Mouse (Mus musculus): ENCODE data around the gene Itgb2. TPM values are rescaled to one million over a fixed set of nuclear protein-coding genes. Genes with fewer than 3 reads are reported as not detected.

Gene Itgb2
- polyA plus RNA-seq, 1 experiment, result not detected

DNA sequence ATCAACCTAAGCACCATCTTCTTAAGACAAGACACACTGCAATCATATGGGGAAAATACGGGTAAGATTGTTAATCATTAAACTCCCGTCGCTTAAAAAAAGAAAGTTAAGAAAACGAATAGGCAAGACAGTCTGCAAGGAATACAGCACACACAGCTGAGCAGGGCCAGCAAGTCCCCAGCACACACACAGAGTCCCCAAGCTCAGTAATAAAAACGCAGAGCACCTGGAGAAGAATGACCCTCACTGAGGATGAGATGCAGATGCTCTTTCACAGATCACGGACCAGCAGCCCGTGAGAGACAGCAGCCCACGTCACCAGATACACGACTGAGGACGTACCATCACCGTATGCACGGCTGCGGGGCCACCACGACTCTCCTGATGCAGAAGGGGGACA, 29.4 kb upstream of the Itgb2 start:
- Histone ChIP-seq H3K4me3 (ENCODE audit: insufficient read depth, low read depth, low read length) (no peak overlapping the region), H3K27ac (ENCODE audit: insufficient read depth, low read depth, low read length) (no peak overlapping the region), H3K4me1 (ENCODE audit: control insufficient read depth, insufficient read depth, low read length) (peaks cover 58% of the 10 kb centered on the region)
- WGBS, result 78% methylated on average over 14 of the region's 14 CpGs
- TF ChIP-seq POLR2A (IDR thresholded peaks at IDR 0.05; ENCODE audit: insufficient read depth, low read depth, low read length), result no peak
- TF ChIP-seq CTCF (IDR thresholded peaks at IDR 0.05; ENCODE audit: insufficient read depth, low read depth, low read length), result no peak

DNA sequence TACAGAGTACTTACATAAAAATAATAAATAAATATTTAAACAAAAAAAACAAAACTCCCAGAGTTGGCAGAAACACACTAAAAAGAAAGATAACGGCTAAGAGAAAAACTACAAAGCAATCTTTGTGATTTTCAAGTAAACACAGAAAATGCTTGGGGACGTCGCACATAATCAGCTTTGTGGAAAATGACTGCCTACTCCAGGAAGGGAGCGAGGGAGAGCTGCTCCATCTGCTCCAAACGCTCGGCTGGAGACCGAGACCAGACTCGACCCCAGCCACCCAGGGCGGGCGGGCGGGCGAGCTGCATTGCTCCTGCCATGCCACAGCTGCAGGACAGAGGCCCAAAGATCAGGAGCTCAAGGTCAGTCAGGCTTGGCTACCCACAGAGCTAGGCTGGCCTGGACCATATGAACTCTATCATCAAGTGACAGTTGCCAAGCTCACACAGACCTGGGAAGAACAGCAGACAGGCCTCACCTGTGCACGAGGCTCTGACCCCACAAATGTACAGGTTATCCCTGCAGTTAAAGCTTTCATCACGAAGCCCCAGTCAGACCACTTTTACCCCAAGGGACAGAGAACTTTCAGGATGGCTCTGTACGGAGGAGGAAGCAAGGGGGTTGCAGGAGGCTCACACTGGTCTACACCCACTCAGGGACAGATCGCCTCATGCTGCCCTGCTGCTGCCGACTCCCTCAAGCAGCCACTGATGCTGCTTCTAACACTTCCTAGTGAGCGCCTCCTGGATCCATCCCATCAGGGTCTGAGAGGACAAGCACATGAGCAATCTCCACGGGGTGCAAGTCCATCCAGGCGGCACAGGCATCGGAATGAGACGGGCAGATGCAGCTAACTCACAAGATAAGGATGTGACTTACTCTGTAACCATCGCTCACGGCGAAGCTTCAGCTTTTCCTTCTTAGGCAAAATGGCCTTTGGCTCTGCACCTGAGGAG, 26.8 kb upstream of the Itgb2 start:
- Histone ChIP-seq H3K4me1 (ENCODE audit: control insufficient read depth, insufficient read depth, low read length) (peaks cover 44% of the 10 kb centered on the region), H3K4me3 (ENCODE audit: insufficient read depth, low read depth, low read length) (no peak overlapping the region), H3K27ac (ENCODE audit: insufficient read depth, low read depth, low read length) (no peak overlapping the region)
- WGBS, result 77% methylated on average over 25 of the region's 25 CpGs
- TF ChIP-seq POLR2A (IDR thresholded peaks at IDR 0.05; ENCODE audit: insufficient read depth, low read depth, low read length), result no peak
- no peak for TF ChIP-seq CTCF (IDR thresholded peaks at IDR 0.05; ENCODE audit: insufficient read depth, low read depth, low read length)

DNA sequence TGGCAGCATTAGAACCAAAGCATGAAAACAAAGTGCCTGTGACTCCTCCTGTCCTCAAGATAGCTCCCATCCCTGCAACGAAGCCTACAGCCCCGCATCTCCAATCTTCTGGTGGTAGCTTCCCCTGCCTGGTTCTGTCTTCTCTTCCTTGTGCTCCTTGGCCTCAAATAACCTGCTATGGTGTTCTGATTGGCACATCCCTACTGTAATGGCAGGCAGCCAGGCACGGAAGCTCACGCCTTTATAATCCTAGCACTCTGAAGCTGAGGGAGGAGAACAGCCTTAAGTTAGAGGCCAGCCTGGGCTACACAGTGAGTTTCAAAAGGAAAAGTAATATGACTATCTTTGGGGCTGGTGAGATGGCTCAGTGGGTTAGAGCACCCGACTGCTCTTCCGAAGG, 25.9 kb upstream of the Itgb2 start:
- WGBS, result 69% methylated on average over 6 of the region's 6 CpGs
- H3K27ac ChIP-seq (ENCODE audit: insufficient read depth, low read depth, low read length), result no peak overlapping the region
- no peak for TF ChIP-seq CTCF (IDR thresholded peaks at IDR 0.05; ENCODE audit: insufficient read depth, low read depth, low read length)
- TF ChIP-seq POLR2A (IDR thresholded peaks at IDR 0.05; ENCODE audit: insufficient read depth, low read depth, low read length), result no peak

DNA sequence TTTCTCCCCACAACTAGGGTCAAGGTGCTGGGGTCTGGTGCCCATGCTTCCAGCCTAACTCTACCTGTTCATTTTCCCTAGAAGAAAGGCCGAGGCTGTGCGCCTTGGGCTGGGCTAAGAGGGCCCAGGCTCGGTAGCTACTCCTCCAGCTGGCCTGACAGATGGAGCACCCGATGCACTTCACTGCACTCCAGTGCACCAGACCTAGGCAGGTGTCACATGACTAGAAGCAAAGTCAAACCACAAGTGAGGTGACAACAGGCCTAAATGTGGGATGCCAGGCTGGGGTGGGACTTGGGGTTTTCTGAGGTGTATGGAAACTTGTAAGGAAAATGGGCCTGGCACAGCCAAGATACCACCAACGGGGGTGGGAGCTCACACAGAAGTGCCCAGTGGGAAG, 23.5 kb upstream of the Itgb2 start:
- no peak overlapping the region for H3K4me3 ChIP-seq (ENCODE audit: insufficient read depth, low read depth, low read length)
- H3K4me1 ChIP-seq (ENCODE audit: control insufficient read depth, insufficient read depth, low read length), result peaks cover 30% of the 10 kb centered on the region
- 76% methylated on average over 5 of the region's 5 CpGs for WGBS
- H3K27ac ChIP-seq (ENCODE audit: insufficient read depth, low read depth, low read length), result no peak overlapping the region
- TF ChIP-seq POLR2A (IDR thresholded peaks at IDR 0.05; ENCODE audit: insufficient read depth, low read depth, low read length) (no peak), CTCF (IDR thresholded peaks at IDR 0.05; ENCODE audit: insufficient read depth, low read depth, low read length) (no peak)

More for the DNA sequence above, 25.9 kb upstream of the Itgb2 start:
- peaks cover 38% of the 10 kb centered on the region for H3K4me1 ChIP-seq (ENCODE audit: control insufficient read depth, insufficient read depth, low read length)
- H3K4me3 ChIP-seq (ENCODE audit: insufficient read depth, low read depth, low read length), result no peak overlapping the region

DNA sequence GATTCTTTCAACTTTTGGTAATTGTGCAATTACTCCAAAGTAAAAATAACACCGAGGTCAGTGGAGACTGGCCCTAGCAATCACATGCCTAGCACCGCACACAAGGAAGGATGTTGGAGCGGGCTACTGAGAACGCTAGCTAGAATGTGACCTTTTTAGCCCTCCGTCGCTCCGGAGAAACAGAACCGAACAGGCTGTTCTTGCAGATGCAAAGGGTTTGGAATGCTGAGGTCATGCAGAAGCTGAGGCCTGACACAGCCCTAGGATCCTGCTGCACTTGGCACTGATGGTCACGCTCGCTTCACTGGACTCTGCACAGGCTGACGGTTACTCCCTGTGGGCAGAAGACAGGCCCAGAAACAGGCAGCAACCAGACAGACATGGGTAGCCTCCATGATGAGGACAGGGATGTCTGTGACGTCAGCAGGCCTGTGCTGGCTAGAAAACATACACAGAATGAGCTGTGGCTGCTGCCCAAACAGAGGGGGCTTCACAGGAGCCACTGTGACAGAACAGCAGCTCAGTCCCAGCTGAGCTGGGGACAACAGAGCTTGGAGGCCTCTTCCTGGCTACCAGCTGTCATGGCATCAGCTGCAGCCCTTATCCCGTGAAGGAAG, 23.0 kb upstream of the Itgb2 start:
- no peak for TF ChIP-seq POLR2A (IDR thresholded peaks at IDR 0.05; ENCODE audit: insufficient read depth, low read depth, low read length)
- no peak for TF ChIP-seq CTCF (IDR thresholded peaks at IDR 0.05; ENCODE audit: insufficient read depth, low read depth, low read length)
- H3K4me3 ChIP-seq (ENCODE audit: insufficient read depth, low read depth, low read length), result no peak overlapping the region
- WGBS, result 82% methylated on average over 13 of the region's 13 CpGs
- H3K27ac ChIP-seq (ENCODE audit: insufficient read depth, low read depth, low read length), result no peak overlapping the region
- H3K4me1 ChIP-seq (ENCODE audit: control insufficient read depth, insufficient read depth, low read length), result peaks cover 30% of the 10 kb centered on the region

DNA sequence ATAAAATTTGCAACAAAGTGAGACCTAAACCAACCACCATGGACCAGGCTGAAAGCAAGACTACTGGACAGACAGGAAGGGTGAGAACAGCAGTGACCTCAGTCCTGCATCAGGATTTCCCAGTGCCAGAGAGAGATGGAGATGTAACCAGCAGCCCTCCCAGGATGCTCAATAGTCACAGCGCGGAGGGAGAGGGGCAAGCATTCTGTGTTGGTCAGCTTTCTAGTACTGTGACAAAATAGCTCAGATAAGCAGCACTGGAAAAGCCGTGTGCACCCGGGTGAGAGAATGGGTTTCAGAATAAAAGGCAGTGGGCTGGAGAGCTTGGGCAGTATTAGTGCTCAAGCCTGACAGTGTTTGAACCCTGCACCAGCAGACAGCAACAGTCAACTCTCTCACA, 22.3 kb upstream of the Itgb2 start:
- H3K4me1 ChIP-seq (ENCODE audit: control insufficient read depth, insufficient read depth, low read length), result peaks cover 30% of the 10 kb centered on the region

DNA sequence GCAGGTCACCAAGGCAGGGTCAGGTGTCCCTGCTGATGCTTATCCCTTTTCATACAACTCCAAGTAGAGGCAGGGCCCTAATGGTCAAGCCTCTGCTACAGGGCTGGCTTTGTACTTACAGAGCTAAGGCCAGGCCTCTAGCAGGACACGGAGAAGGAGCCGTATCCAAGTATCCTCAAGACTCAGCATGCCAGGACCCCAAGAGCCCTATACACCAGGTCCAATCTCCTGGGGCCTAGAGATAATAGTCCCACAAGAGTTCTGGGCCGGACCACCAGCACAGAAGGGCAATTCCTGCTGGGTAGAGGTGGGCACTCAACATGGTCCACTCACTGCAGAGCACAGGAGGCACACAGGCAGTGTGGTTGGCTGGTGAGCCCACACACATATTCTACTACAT, 21.3 kb upstream of the Itgb2 start:
- WGBS, result 94% methylated on average over 3 of the region's 3 CpGs
- Histone ChIP-seq H3K27ac (ENCODE audit: insufficient read depth, low read depth, low read length) (no peak overlapping the region), H3K4me1 (ENCODE audit: control insufficient read depth, insufficient read depth, low read length) (peaks cover 22% of the 10 kb centered on the region), H3K4me3 (ENCODE audit: insufficient read depth, low read depth, low read length) (no peak overlapping the region)
- TF ChIP-seq CTCF (IDR thresholded peaks at IDR 0.05; ENCODE audit: insufficient read depth, low read depth, low read length), result no peak
- TF ChIP-seq POLR2A (IDR thresholded peaks at IDR 0.05; ENCODE audit: insufficient read depth, low read depth, low read length), result no peak

More for the DNA sequence above, 22.3 kb upstream of the Itgb2 start:
- H3K27ac ChIP-seq (ENCODE audit: insufficient read depth, low read depth, low read length), result no peak overlapping the region
- TF ChIP-seq POLR2A (IDR thresholded peaks at IDR 0.05; ENCODE audit: insufficient read depth, low read depth, low read length) (no peak), CTCF (IDR thresholded peaks at IDR 0.05; ENCODE audit: insufficient read depth, low read depth, low read length) (no peak)
- no peak overlapping the region for H3K4me3 ChIP-seq (ENCODE audit: insufficient read depth, low read depth, low read length)
- WGBS, result 95% methylated on average over 4 of the region's 4 CpGs

DNA sequence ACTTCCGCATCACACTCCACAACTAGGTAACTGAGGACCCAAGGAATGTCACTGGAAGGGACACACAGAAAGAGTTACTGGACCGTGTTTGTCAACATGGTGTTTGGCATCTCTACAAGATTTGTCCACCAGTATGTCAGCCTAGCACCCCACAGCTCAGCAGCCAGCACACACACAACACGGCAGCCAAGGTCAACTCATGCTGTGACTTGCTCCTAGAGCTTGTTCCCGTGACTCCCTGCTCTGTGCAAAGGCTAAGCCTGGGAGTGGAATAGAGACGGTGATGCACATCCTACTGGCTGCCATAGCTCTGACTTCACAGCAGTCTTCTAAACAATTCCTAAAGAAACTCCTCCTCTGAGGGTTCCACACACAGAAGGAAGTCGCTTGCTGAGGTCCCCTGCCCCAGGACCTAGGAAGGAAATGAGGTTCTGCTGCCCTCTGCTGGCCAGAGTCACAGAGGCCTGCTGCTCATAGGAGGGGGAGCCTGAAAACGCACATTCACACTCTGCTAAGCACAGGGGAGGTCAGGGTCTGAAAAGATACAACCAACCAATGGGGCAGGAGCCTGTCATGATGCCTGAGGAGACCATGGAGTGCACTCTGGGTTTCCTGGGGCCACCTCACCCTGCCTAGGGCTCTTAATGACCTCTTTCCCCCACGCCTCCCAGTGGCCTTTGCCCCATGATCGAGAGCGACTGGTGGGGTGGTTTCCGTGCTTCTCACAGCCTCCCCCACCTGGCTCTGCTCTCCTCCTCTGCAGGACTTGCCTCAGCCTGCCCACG, 20.5 kb upstream of the Itgb2 start:
- no peak for TF ChIP-seq POLR2A (IDR thresholded peaks at IDR 0.05; ENCODE audit: insufficient read depth, low read depth, low read length)
- peak; percentile 85 for TF ChIP-seq CTCF (IDR thresholded peaks at IDR 0.05; ENCODE audit: insufficient read depth, low read depth, low read length)
- WGBS, result 32% methylated on average over 12 of the region's 12 CpGs
- H3K4me1 ChIP-seq (ENCODE audit: control insufficient read depth, insufficient read depth, low read length), result peaks cover 20% of the 10 kb centered on the region
- H3K4me3 ChIP-seq (ENCODE audit: insufficient read depth, low read depth, low read length), result no peak overlapping the region
- no peak overlapping the region for H3K27ac ChIP-seq (ENCODE audit: insufficient read depth, low read depth, low read length)

All from olfactory bulb, adult 2 months (tissue).